Comparison of ENCODE assay signal across 11 mouse cellular contexts in the genomic region with DNA sequence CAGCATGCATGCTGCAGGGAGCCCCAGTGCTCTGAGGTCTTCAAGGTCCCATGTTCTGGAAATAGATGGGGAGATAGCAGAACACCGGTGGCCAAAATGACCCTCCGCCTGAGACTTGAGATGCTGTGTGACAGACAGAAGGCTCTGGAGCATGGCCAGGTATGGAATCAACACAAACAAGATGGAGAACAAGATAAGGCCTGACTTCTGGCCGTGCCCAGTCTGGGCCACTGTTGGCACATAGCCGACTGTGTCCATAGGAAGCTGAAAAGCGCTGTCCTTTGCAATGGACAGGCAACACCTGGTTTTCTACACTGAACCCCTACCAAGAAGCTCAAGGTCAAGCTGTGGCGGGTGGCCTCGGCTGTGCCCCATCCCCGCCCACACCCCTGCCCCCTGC. TPM values are rescaled to one million over a fixed set of nuclear protein-coding genes. Genes with fewer than 3 reads are reported as not detected.
DNase-seq lines count a peak whose midpoint lies in the region; ATAC-seq and TF ChIP-seq lines count a peak whose summit lies in the region.
"Had no signal": no experiment of that assay in that cellular context is flagged by ENCODE, and none has a peak within 500 bp of the region (broad histone marks: within the 10 kb centered on the region; RNA-seq: fewer than 3 reads in every experiment).

No protein-coding gene starts in this region.

- ATAC-seq in forebrain, postnatal 0 days, result no peak
- no peak for ATAC-seq in midbrain, embryonic 13.5 days
- no peak for ATAC-seq in hindbrain, embryonic 14.5 days (ENCODE audit: low FRiP score)
- ATAC-seq in lung, embryonic 16.5 days (ENCODE audit: low read depth), result no peak
- no peak for ATAC-seq in midbrain, embryonic 14.5 days (ENCODE audit: low FRiP score, low TSS enrichment)
- ATAC-seq: Patski had no signal

- H3K27me3 ChIP-seq in forebrain, embryonic 10.5 days (ENCODE audit: poor library complexity, severe bottlenecking), result no peaks in the 10 kb centered on the region
- no peaks in the 10 kb centered on the region for H3K27me3 ChIP-seq in forebrain, postnatal 0 days (ENCODE audit: insufficient read depth, low read length)
- no peaks in the 10 kb centered on the region for H3K27me3 ChIP-seq in midbrain, embryonic 10.5 days (ENCODE audit: low read depth, poor library complexity, severe bottlenecking)
- H3K27me3 ChIP-seq in midbrain, embryonic 13.5 days, result no peaks in the 10 kb centered on the region
- no peaks in the 10 kb centered on the region for H3K27me3 ChIP-seq in hindbrain, embryonic 14.5 days (ENCODE audit: control insufficient read depth, insufficient read depth, low read length)
- H3K27me3 ChIP-seq in lung, embryonic 16.5 days (ENCODE audit: control insufficient read depth, insufficient read depth, low read depth, low read length), result no peaks in the 10 kb centered on the region
- no peaks in the 10 kb centered on the region for H3K27me3 ChIP-seq in midbrain, embryonic 14.5 days (ENCODE audit: control insufficient read depth, insufficient read depth, low read length)
- H3K27me3 ChIP-seq: embryonic facial prominence, embryonic 15.5 days; hindbrain, embryonic 15.5 days; Patski had no signal

- intact Hi-C loops in left cerebral cortex, postnatal 14 days (cut with DNase I), result no loop called here

- WGBS in forebrain, embryonic 10.5 days, result 89% methylated on average over 8 of the region's 8 CpGs
- 94% methylated on average over 8 of the region's 8 CpGs for WGBS in forebrain, postnatal 0 days
- 91% methylated on average over 8 of the region's 8 CpGs for WGBS in midbrain, embryonic 10.5 days
- 94% methylated on average over 8 of the region's 8 CpGs for WGBS in midbrain, embryonic 13.5 days
- WGBS in hindbrain, embryonic 14.5 days, result 89% methylated on average over 8 of the region's 8 CpGs
- 44% methylated on average over 8 of the region's 8 CpGs for WGBS in lung, embryonic 16.5 days
- 93% methylated on average over 8 of the region's 8 CpGs for WGBS in midbrain, embryonic 14.5 days

- peaks cover 60% of the 10 kb centered on the region for H3K4me1 ChIP-seq in forebrain, embryonic 10.5 days
- H3K4me1 ChIP-seq in forebrain, postnatal 0 days (ENCODE audit: insufficient read depth), result peaks cover 4% of the 10 kb centered on the region; the same call in 1 of the 2 replicates
- H3K4me1 ChIP-seq in midbrain, embryonic 10.5 days, result peaks cover 54% of the 10 kb centered on the region
- peaks cover 40% of the 10 kb centered on the region for H3K4me1 ChIP-seq in midbrain, embryonic 13.5 days (replicated peaks)
- peaks cover 24% of the 10 kb centered on the region for H3K4me1 ChIP-seq in hindbrain, embryonic 14.5 days (replicated peaks; ENCODE audit: control insufficient read depth, insufficient read depth, low read length)
- H3K4me1 ChIP-seq in lung, embryonic 16.5 days (replicated peaks; ENCODE audit: control insufficient read depth, insufficient read depth, low read length), result peaks cover 59% of the 10 kb centered on the region
- peaks cover 26% of the 10 kb centered on the region for H3K4me1 ChIP-seq in midbrain, embryonic 14.5 days (ENCODE audit: control insufficient read depth, insufficient read depth, low read length)

- no peak overlapping the region for H3K9ac ChIP-seq in forebrain, postnatal 0 days
- no peak overlapping the region for H3K9ac ChIP-seq in midbrain, embryonic 13.5 days (replicated peaks)
- H3K9ac ChIP-seq in hindbrain, embryonic 14.5 days, result no peak overlapping the region
- H3K9ac ChIP-seq in lung, embryonic 16.5 days (ENCODE audit: low read length), result peak overlapping the region; percentile 40; the same call in 1 of the 2 replicates
- H3K9ac ChIP-seq in midbrain, embryonic 14.5 days (replicated peaks; ENCODE audit: low read length), result no peak overlapping the region
- H3K9ac ChIP-seq: embryonic facial prominence, embryonic 15.5 days; hindbrain, embryonic 15.5 days had no signal

- peak overlapping the region; percentile 10; the same call in 1 of the 2 replicates for H3K4me3 ChIP-seq in forebrain, embryonic 10.5 days
- no peak overlapping the region for H3K4me3 ChIP-seq in forebrain, postnatal 0 days (ENCODE audit: low read depth, low read length)
- no peak overlapping the region for H3K4me3 ChIP-seq in midbrain, embryonic 10.5 days
- H3K4me3 ChIP-seq in midbrain, embryonic 13.5 days (replicated peaks), result no peak overlapping the region
- no peak overlapping the region for H3K4me3 ChIP-seq in hindbrain, embryonic 14.5 days (replicated peaks; ENCODE audit: low read length)
- peak overlapping the region; percentile 37 for H3K4me3 ChIP-seq in lung, embryonic 16.5 days (ENCODE audit: low read length)
- H3K4me3 ChIP-seq in midbrain, embryonic 14.5 days (replicated peaks; ENCODE audit: low read depth, low read length), result no peak overlapping the region
- H3K4me3 ChIP-seq: embryonic facial prominence, embryonic 15.5 days; hindbrain, embryonic 15.5 days had no signal

- H3K9me3 ChIP-seq in forebrain, embryonic 10.5 days, result no peaks in the 10 kb centered on the region
- H3K9me3 ChIP-seq in forebrain, postnatal 0 days (ENCODE audit: low read length), result no peaks in the 10 kb centered on the region
- no peaks in the 10 kb centered on the region for H3K9me3 ChIP-seq in midbrain, embryonic 10.5 days (replicated peaks)
- no peaks in the 10 kb centered on the region for H3K9me3 ChIP-seq in midbrain, embryonic 13.5 days
- no peaks in the 10 kb centered on the region for H3K9me3 ChIP-seq in hindbrain, embryonic 14.5 days (ENCODE audit: control insufficient read depth, low read length)
- no peaks in the 10 kb centered on the region for H3K9me3 ChIP-seq in lung, embryonic 16.5 days (ENCODE audit: control insufficient read depth, low read length)
- no peaks in the 10 kb centered on the region for H3K9me3 ChIP-seq in midbrain, embryonic 14.5 days (ENCODE audit: control insufficient read depth, low read length)
- H3K9me3 ChIP-seq: embryonic facial prominence, embryonic 15.5 days; hindbrain, embryonic 15.5 days had no signal

- peaks cover 43% of the 10 kb centered on the region for H3K36me3 ChIP-seq in forebrain, embryonic 10.5 days (replicated peaks)
- peaks cover 15% of the 10 kb centered on the region for H3K36me3 ChIP-seq in forebrain, postnatal 0 days (ENCODE audit: insufficient read depth)
- peaks cover 39% of the 10 kb centered on the region for H3K36me3 ChIP-seq in midbrain, embryonic 10.5 days
- peaks cover 30% of the 10 kb centered on the region for H3K36me3 ChIP-seq in midbrain, embryonic 13.5 days
- peaks cover 14% of the 10 kb centered on the region; the same call in 1 of the 2 replicates for H3K36me3 ChIP-seq in hindbrain, embryonic 14.5 days (replicated peaks; ENCODE audit: control insufficient read depth, insufficient read depth)
- peaks cover 13% of the 10 kb centered on the region for H3K36me3 ChIP-seq in lung, embryonic 16.5 days (ENCODE audit: control insufficient read depth, insufficient read depth, low read length)
- peaks cover 35% of the 10 kb centered on the region for H3K36me3 ChIP-seq in midbrain, embryonic 14.5 days (ENCODE audit: control insufficient read depth, insufficient read depth, low read length)

- DNase-seq in forebrain, embryonic 10.5 days (ENCODE audit: extremely low spot score, low spot score), result no peak
- DNase-seq in forebrain, postnatal 0 days, result no peak
- no peak for DNase-seq in midbrain, embryonic 10.5 days (ENCODE audit: low spot score)
- DNase-seq in hindbrain, embryonic 14.5 days (ENCODE audit: low spot score), result no peak
- no peak for DNase-seq in left cerebral cortex, postnatal 14 days (ENCODE audit: low spot score in 2 of 2)
- DNase-seq in midbrain, embryonic 14.5 days, result no peak

- no peak for TF ChIP-seq CTCF in forebrain, postnatal 0 days (IDR thresholded peaks at IDR 0.05; ENCODE audit: low read depth)

- no peak overlapping the region for H3K4me2 ChIP-seq in forebrain, postnatal 0 days (ENCODE audit: low read depth)
- H3K4me2 ChIP-seq in midbrain, embryonic 13.5 days (replicated peaks), result no peak overlapping the region
- no peak overlapping the region for H3K4me2 ChIP-seq in hindbrain, embryonic 14.5 days (replicated peaks)
- peak overlapping the region; percentile 46 for H3K4me2 ChIP-seq in lung, embryonic 16.5 days (ENCODE audit: low read depth, low read length)
- H3K4me2 ChIP-seq in midbrain, embryonic 14.5 days (ENCODE audit: low read length), result no peak overlapping the region
- H3K4me2 ChIP-seq: embryonic facial prominence, embryonic 15.5 days had no signal

- peak overlapping the region; percentile 75 for H3K27ac ChIP-seq in forebrain, embryonic 10.5 days
- H3K27ac ChIP-seq in forebrain, postnatal 0 days (ENCODE audit: low read depth, low read length), result no peak overlapping the region
- H3K27ac ChIP-seq in midbrain, embryonic 10.5 days (replicated peaks), result peak overlapping the region; percentile 76; the same call in 1 of the 2 replicates
- H3K27ac ChIP-seq in midbrain, embryonic 13.5 days, result no peak overlapping the region
- 0 out of 2 replicates have a peak overlapping the region, but pooled peaks have one; percentile 24 for H3K27ac ChIP-seq in hindbrain, embryonic 14.5 days
- H3K27ac ChIP-seq in lung, embryonic 16.5 days (ENCODE audit: low read length), result peak overlapping the region; percentile 94
- no peak overlapping the region for H3K27ac ChIP-seq in midbrain, embryonic 14.5 days (replicated peaks; ENCODE audit: low read depth, low read length)
- H3K27ac ChIP-seq: hindbrain, embryonic 15.5 days had no signal

RNA-seq across cellular contexts. Expression of a gene that starts 19.9 kb away (rescaled TPM):
- polyA plus RNA-seq in forebrain, embryonic 10.5 days (2016; fragmentation: Nextera tagmentation; extraction: Ambion mirVana), result 13.9 and 17.5 TPM in 2 replicates
- 7.9 and 11.5 TPM in 2 replicates for total RNA-seq in forebrain, postnatal 0 days (2014; rRNA removed)
- polyA plus RNA-seq in forebrain, postnatal 0 days (2015; fragmentation: Nextera tagmentation; extraction: Ambion mirVana), result 8.2 and 10.4 TPM in 2 replicates
- 13.3 and 16.8 TPM in 2 replicates for polyA plus RNA-seq in midbrain, embryonic 10.5 days (2016; fragmentation: Nextera tagmentation; extraction: Ambion mirVana)
- 14.3 and 17.2 TPM in 2 replicates for polyA plus RNA-seq in midbrain, embryonic 13.5 days (2015; fragmentation: Nextera tagmentation; extraction: Ambion mirVana)
- polyA plus RNA-seq in hindbrain, embryonic 14.5 days (2014; fragmentation: Nextera tagmentation; extraction: Ambion mirVana), result 17.8 and 19.4 TPM in 2 replicates
- polyA plus RNA-seq in lung, embryonic 16.5 days (2015; fragmentation: Nextera tagmentation; extraction: Ambion mirVana), result 13.2 and 15.1 TPM in 2 replicates
- total RNA-seq in left cerebral cortex, postnatal 14 days (2021), result 10 to 100 TPM; 19.7 to 21.4 TPM
- polyA plus RNA-seq in midbrain, embryonic 14.5 days (2014; fragmentation: Nextera tagmentation; extraction: Ambion mirVana), result 15.5 and 22.4 TPM in 2 replicates

RNA-seq across cellular contexts. Expression of a gene that starts 29.7 kb away (rescaled TPM):
- not detected in 2 replicates for polyA plus RNA-seq in forebrain, embryonic 10.5 days (2016; fragmentation: Nextera tagmentation; extraction: Ambion mirVana)
- not detected in 2 replicates for total RNA-seq in forebrain, postnatal 0 days (2014; rRNA removed)
- not detected in 2 replicates for polyA plus RNA-seq in forebrain, postnatal 0 days (2015; fragmentation: Nextera tagmentation; extraction: Ambion mirVana)
- polyA plus RNA-seq in midbrain, embryonic 10.5 days (2016; fragmentation: Nextera tagmentation; extraction: Ambion mirVana), result not detected in 2 replicates
- not detected in 2 replicates for polyA plus RNA-seq in midbrain, embryonic 13.5 days (2015; fragmentation: Nextera tagmentation; extraction: Ambion mirVana)
- polyA plus RNA-seq in hindbrain, embryonic 14.5 days (2014; fragmentation: Nextera tagmentation; extraction: Ambion mirVana), result not detected in 2 replicates
- polyA plus RNA-seq in lung, embryonic 16.5 days (2015; fragmentation: Nextera tagmentation; extraction: Ambion mirVana), result not detected in 2 replicates
- total RNA-seq in left cerebral cortex, postnatal 14 days (2021), result not detected
- not detected in 2 replicates for polyA plus RNA-seq in midbrain, embryonic 14.5 days (2014; fragmentation: Nextera tagmentation; extraction: Ambion mirVana)
- polyA plus RNA-seq: embryonic facial prominence, embryonic 15.5 days had no signal

Comparison
In these comparisons a context has a peak if more than half of its experiments do, and no peak if none do; other contexts are left out.
1. H3K27ac ChIP-seq: peak in forebrain, embryonic 10.5 days (single experiment), midbrain, embryonic 10.5 days (single experiment), hindbrain, embryonic 14.5 days (single experiment) and lung, embryonic 16.5 days (single experiment); none in forebrain, postnatal 0 days (single experiment), midbrain, embryonic 13.5 days (single experiment) and midbrain, embryonic 14.5 days (single experiment).
2. H3K4me3 ChIP-seq: peak in forebrain, embryonic 10.5 days (single experiment) and lung, embryonic 16.5 days (single experiment); none in forebrain, postnatal 0 days (single experiment), midbrain, embryonic 10.5 days (single experiment), midbrain, embryonic 13.5 days (single experiment), hindbrain, embryonic 14.5 days (single experiment) and midbrain, embryonic 14.5 days (single experiment).